Mouse (Mus musculus) right cerebral cortex, postnatal 36 days (tissue): Measurements from ENCODE around the gene Dnajc13.

Experiments used
- DNase-seq, 2 experiments: peaks; one replicate each; pipeline ENCODE4 v3.0.0; 2022; ENCODE audit warnings: low spot score in 2 of 2, mixed read lengths in 1 of 2

Gene Dnajc13

GRCm38 (mm10) chr9:104183181-104183580 lies 79.5 kb downstream of the Dnajc13 start:
- no peak for DNase-seq

- DNase-seq: no peak
These were observed 80.4 kb downstream of the Dnajc13 start for GRCm38 (mm10) chr9:104182328-104182727.

GRCm38 (mm10) chr9:104181626-104182025 lies 81.1 kb downstream of the Dnajc13 start:
- no peak for DNase-seq

- DNase-seq: peak; percentile 56 to 66
These were observed 82.7 kb downstream of the Dnajc13 start for GRCm38 (mm10) chr9:104180046-104180445.

GRCm38 (mm10) chr9:104172342-104172741 lies 90.4 kb downstream of the Dnajc13 start:
- no peak for DNase-seq

- no peak for DNase-seq
These were observed 91.1 kb downstream of the Dnajc13 start for GRCm38 (mm10) chr9:104171651-104172050.

GRCm38 (mm10) chr9:104169986-104170385 lies 92.7 kb downstream of the Dnajc13 start:
- DNase-seq: no peak

GRCm38 (mm10) chr9:104165926-104166325 lies 96.8 kb downstream of the Dnajc13 start:
- no peak for DNase-seq

- DNase-seq: no peak
These were observed 98.5 kb downstream of the Dnajc13 start for GRCm38 (mm10) chr9:104164194-104164593.

- DNase-seq: no peak
These were observed 101.6 kb downstream of the Dnajc13 start for GRCm38 (mm10) chr9:104161117-104161516.

- no peak for DNase-seq
These were observed 105.4 kb downstream of the Dnajc13 start for GRCm38 (mm10) chr9:104157291-104157690.

- no peak for DNase-seq
These were observed 106.2 kb downstream of the Dnajc13 start for GRCm38 (mm10) chr9:104156506-104156905.

GRCm38 (mm10) chr9:104155100-104155715 lies 107.5 kb downstream of the Dnajc13 start:
- no peak for DNase-seq

GRCm38 (mm10) chr9:104152121-104152520 lies 110.6 kb downstream of the Dnajc13 start:
- no peak for DNase-seq

GRCm38 (mm10) chr9:104148969-104149368 lies 113.8 kb downstream of the Dnajc13 start:
- DNase-seq: no peak

GRCm38 (mm10) chr9:104146683-104147082 lies 116.0 kb downstream of the Dnajc13 start:
- DNase-seq: no peak

- no peak for DNase-seq
These were observed 118.3 kb downstream of the Dnajc13 start for GRCm38 (mm10) chr9:104144314-104144996.

GRCm38 (mm10) chr9:104142805-104143204 lies 119.9 kb downstream of the Dnajc13 start:
- no peak for DNase-seq

- no peak for DNase-seq
These were observed 122.4 kb downstream of the Dnajc13 start for GRCm38 (mm10) chr9:104140351-104140750.

- no peak for DNase-seq
These were observed 132.5 kb downstream of the Dnajc13 start for GRCm38 (mm10) chr9:104130141-104130755.

- DNase-seq: peak; percentile 41 to 54
These were observed 134.6 kb downstream of the Dnajc13 start for GRCm38 (mm10) chr9:104128110-104128509.

GRCm38 (mm10) chr9:104126833-104127232 lies 135.9 kb downstream of the Dnajc13 start, which contains the start of gene Ackr4:
Gene Ackr4, minus strand, starts transcription at chr9:104126933.
- no peak for DNase-seq

GRCm38 (mm10) chr9:104123622-104124021 lies 139.1 kb downstream of the Dnajc13 start:
- DNase-seq: no peak
